Mouse (Mus musculus): Measurements from ENCODE around the gene Zmym3.

Zmym3 gene

GRCm38 (mm10) chrX:101420700-101421095 is at the start of gene Zmym3:
Gene Zmym3, minus strand, starts transcription at chrX:101420849.
- no peak for DNase-seq (ENCODE audit: low spot score in 2 of 2)

GRCm38 (mm10) chrX:101451591-101451990 is 30.9 kb upstream of the Zmym3 start:
- DNase-seq (ENCODE audit: low spot score in 2 of 2), result no peak

- no peak for DNase-seq (ENCODE audit: low spot score in 2 of 2)
These were observed 30.5 kb upstream of the Zmym3 start for GRCm38 (mm10) chrX:101451147-101451546.

GRCm38 (mm10) chrX:101448886-101449475 is 28.3 kb upstream of the Zmym3 start, which contains the start of gene Itgb1bp2:
Gene Itgb1bp2, plus strand, starts transcription at chrX:101449088.
- no peak for DNase-seq (ENCODE audit: low spot score in 2 of 2)

GRCm38 (mm10) chrX:101429976-101430375 is 9.3 kb upstream of the Zmym3 start:
- DNase-seq (ENCODE audit: low spot score in 2 of 2), result peak in 1 of 2 experiments; percentile 13

GRCm38 (mm10) chrX:101429142-101429949 is 8.7 kb upstream of the Zmym3 start, which contains the start of gene Nono:
Gene Nono, plus strand, starts transcription at chrX:101429318.
- peak; percentile 35 to 78 for DNase-seq (ENCODE audit: low spot score in 2 of 2)

- no peak for DNase-seq (ENCODE audit: low spot score in 2 of 2)
These were observed 8.1 kb upstream of the Zmym3 start for GRCm38 (mm10) chrX:101428785-101429141.

- DNase-seq (ENCODE audit: low spot score in 2 of 2), result no peak
These were observed 7.1 kb upstream of the Zmym3 start for GRCm38 (mm10) chrX:101427774-101428173.

- DNase-seq (ENCODE audit: low spot score in 2 of 2), result no peak
These were observed 2.8 kb upstream of the Zmym3 start for GRCm38 (mm10) chrX:101423462-101423861.

GRCm38 (mm10) chrX:101419725-101420699 is 637 bp downstream of the Zmym3 start:
- peak; percentile 71 to 82 for DNase-seq (ENCODE audit: low spot score in 2 of 2)

GRCm38 (mm10) chrX:101418946-101419724 is 1.5 kb downstream of the Zmym3 start:
- peak; percentile 49 to 66 for DNase-seq (ENCODE audit: low spot score in 2 of 2)

- DNase-seq (ENCODE audit: low spot score in 2 of 2), result no peak
These were observed 24.2 kb downstream of the Zmym3 start for GRCm38 (mm10) chrX:101396459-101396858.

- no peak for DNase-seq (ENCODE audit: low spot score in 2 of 2)
These were observed 26.3 kb downstream of the Zmym3 start for GRCm38 (mm10) chrX:101394341-101394740.

GRCm38 (mm10) chrX:101388866-101389537 is 31.6 kb downstream of the Zmym3 start:
- DNase-seq (ENCODE audit: low spot score in 2 of 2), result no peak

GRCm38 (mm10) chrX:101386222-101386621 is 34.4 kb downstream of the Zmym3 start:
- DNase-seq (ENCODE audit: low spot score in 2 of 2), result no peak

GRCm38 (mm10) chrX:101384439-101385137 is 36.1 kb downstream of the Zmym3 start:
- DNase-seq (ENCODE audit: low spot score in 2 of 2), result peak in 1 of 2 experiments; percentile 15

- no peak for DNase-seq (ENCODE audit: low spot score in 2 of 2)
These were observed 37.2 kb downstream of the Zmym3 start for GRCm38 (mm10) chrX:101383455-101383854.

- no peak for DNase-seq (ENCODE audit: low spot score in 2 of 2)
These were observed 40.9 kb downstream of the Zmym3 start for GRCm38 (mm10) chrX:101379744-101380143.

GRCm38 (mm10) chrX:101377076-101377475 is 43.6 kb downstream of the Zmym3 start:
- DNase-seq (ENCODE audit: low spot score in 2 of 2), result no peak
